Comparison of ENCODE assay signal across 8 mouse cellular contexts in the genomic region with DNA sequence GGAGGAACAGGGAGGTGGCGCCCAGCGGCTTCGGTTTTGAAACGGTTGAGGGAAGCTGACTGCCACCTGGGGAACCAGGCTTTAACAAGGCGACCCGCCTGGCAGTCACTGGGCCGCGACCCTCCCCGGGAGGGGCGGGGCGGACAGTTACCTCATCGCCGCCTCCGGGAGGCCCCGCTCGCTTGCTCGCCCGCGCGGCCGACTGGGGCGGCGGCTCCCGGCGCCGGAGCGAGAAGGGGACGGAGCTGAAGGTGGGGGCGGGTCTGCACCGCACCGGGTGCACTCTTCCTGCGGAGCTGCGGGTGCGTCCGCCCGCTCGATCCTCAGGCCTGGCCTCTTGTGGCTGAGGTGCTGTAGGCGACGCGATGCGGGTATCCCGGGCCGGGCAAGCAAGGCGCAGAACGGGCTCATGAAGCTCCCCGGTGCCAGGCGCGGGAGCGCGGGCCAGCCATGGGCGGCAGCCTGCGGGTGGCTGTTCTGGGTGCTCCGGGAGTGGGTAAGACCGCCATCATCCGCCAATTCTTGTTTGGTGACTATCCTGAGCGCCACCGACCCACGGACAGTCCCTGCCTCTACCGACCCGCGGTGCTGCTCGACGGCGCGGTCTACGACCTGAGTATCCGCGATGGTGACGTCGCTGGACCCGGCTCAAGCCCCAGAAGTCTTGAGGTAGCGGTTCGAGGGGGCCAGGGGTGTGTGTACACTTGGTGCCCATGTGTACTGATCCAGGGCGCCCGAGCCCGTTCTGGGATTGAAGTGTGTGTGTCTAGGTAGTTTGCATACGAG. TPM values are rescaled to one million over a fixed set of nuclear protein-coding genes. Genes with fewer than 3 reads are reported as not detected.
DNase-seq lines count a peak whose midpoint lies in the region; ATAC-seq and TF ChIP-seq lines count a peak whose summit lies in the region.

A gene (plus strand): TSS at position 273 of the 786 bp plus-strand sequence.

- peak within 1 kb of the TSS; percentile 45 for H3K27ac ChIP-seq in forebrain, embryonic 10.5 days
- no peak within 1 kb of the TSS for H3K27ac ChIP-seq in hindbrain, embryonic 14.5 days
- peak within 1 kb of the TSS; percentile 95 for H3K27ac ChIP-seq in left cerebral cortex, adult 2 months

- peak within 1 kb of the TSS; percentile 24 for H3K9ac ChIP-seq in hindbrain, embryonic 14.5 days

- no peak for ATAC-seq in hindbrain, embryonic 14.5 days (ENCODE audit: low FRiP score)
- ATAC-seq in cerebellum, adult (ENCODE audit: insufficient number of reproducible peaks, low FRiP score, low TSS enrichment), result no peak

- H3K9me3 ChIP-seq in forebrain, embryonic 10.5 days, result no peaks in the 10 kb centered on the region
- no peaks in the 10 kb centered on the region for H3K9me3 ChIP-seq in hindbrain, embryonic 14.5 days (ENCODE audit: control insufficient read depth, low read length)

- intact Hi-C loops in left cerebral cortex, adult 2 months (cut with DNase I), result no loop called here

- DNase-seq in ovary, postnatal 36 days (ENCODE audit: low spot score), result peak; percentile 55
- DNase-seq in ovary, postnatal 14 days (ENCODE audit: low spot score), result no peak
- DNase-seq in forebrain, embryonic 10.5 days (ENCODE audit: extremely low spot score, low spot score), result peak; percentile 43
- no peak for DNase-seq in hindbrain, embryonic 14.5 days (ENCODE audit: low spot score)
- peak; percentile 59 to 63 for DNase-seq in left cerebral cortex, adult 2 months (ENCODE audit: extremely low spot score in 1 of 2, low spot score in 2 of 2)
- DNase-seq in lung, postnatal 4 days, result peak; percentile 49 to 62
- peak; percentile 79 to 84 for DNase-seq in spleen, postnatal 36 days (ENCODE audit: low spot score in 2 of 2)

- H3K4me1 ChIP-seq in forebrain, embryonic 10.5 days, result peaks cover 74% of the 10 kb centered on the region
- H3K4me1 ChIP-seq in hindbrain, embryonic 14.5 days (replicated peaks; ENCODE audit: control insufficient read depth, insufficient read depth, low read length), result peaks cover 31% of the 10 kb centered on the region

- H3K36me3 ChIP-seq in forebrain, embryonic 10.5 days (replicated peaks), result peaks cover 10% of the 10 kb centered on the region; the same call in 1 of the 2 replicates
- peaks cover 4% of the 10 kb centered on the region for H3K36me3 ChIP-seq in hindbrain, embryonic 14.5 days (replicated peaks; ENCODE audit: control insufficient read depth, insufficient read depth)

- WGBS in forebrain, embryonic 10.5 days, result 2% methylated on average over 77 of the region's 77 CpGs
- WGBS in hindbrain, embryonic 14.5 days, result 3% methylated on average over 70 of the region's 77 CpGs

- peaks cover 84% of the 10 kb centered on the region for H3K27me3 ChIP-seq in forebrain, embryonic 10.5 days (ENCODE audit: poor library complexity, severe bottlenecking)
- peaks cover 74% of the 10 kb centered on the region for H3K27me3 ChIP-seq in hindbrain, embryonic 14.5 days (ENCODE audit: control insufficient read depth, insufficient read depth, low read length)

- peak within 1 kb of the TSS; percentile 54 for H3K4me2 ChIP-seq in hindbrain, embryonic 14.5 days (replicated peaks)

- peak within 1 kb of the TSS; percentile 55 for H3K4me3 ChIP-seq in forebrain, embryonic 10.5 days
- peak within 1 kb of the TSS; percentile 34 for H3K4me3 ChIP-seq in hindbrain, embryonic 14.5 days (replicated peaks; ENCODE audit: low read length)
- H3K4me3 ChIP-seq in left cerebral cortex, adult 2 months, result peak within 1 kb of the TSS; percentile 72

- no peak for TF ChIP-seq CTCF in left cerebral cortex, adult 2 months (IDR thresholded peaks at IDR 0.05)

RNA-seq across cellular contexts. Expression of the gene that starts here (rescaled TPM):
- 0.60 and 0.77 TPM in 2 replicates for polyA plus RNA-seq in forebrain, embryonic 10.5 days (2016; fragmentation: Nextera tagmentation; extraction: Ambion mirVana)
- polyA plus RNA-seq in hindbrain, embryonic 14.5 days (2014; fragmentation: Nextera tagmentation; extraction: Ambion mirVana), result 1.0 and 1.8 TPM in 2 replicates
- total RNA-seq in left cerebral cortex, adult 2 months (2021), result 10 to 100 TPM; 71.6 to 84.3 TPM

Comparison
In these comparisons a context has a peak if more than half of its experiments do, and no peak if none do; other contexts are left out.
1. DNase-seq: peak in ovary, postnatal 36 days (single experiment), left cerebral cortex, adult 2 months (2 of 2), lung, postnatal 4 days (2 of 2) and spleen, postnatal 36 days (2 of 2); none in ovary, postnatal 14 days (single experiment) and hindbrain, embryonic 14.5 days (single experiment).
2. Peak in DNase-seq, H3K4me3 ChIP-seq and H3K27ac ChIP-seq in forebrain, embryonic 10.5 days; RNA of the gene not detected or under 1 TPM.
3. Peak in every context shown above with its lines, with median percentiles within 50 percentile points of each other: H3K4me3 ChIP-seq.